Mouse (Mus musculus) erythroblast, embryonic 14.5 days (primary cell): ENCODE results near the gene Igf2bp2.

ENCODE experiments used
- GATA1 ChIP-seq: IDR thresholded peaks from 2 replicates; pipeline ENCODE4 v1.6.1; 2012; ENCODE audit warnings: low read length, inconsistent platforms, mixed read lengths
- TAL1 ChIP-seq: IDR thresholded peaks from 3 replicates; pipeline ENCODE4 v1.6.1; 2012; ENCODE audit warnings: low read length, inconsistent platforms, mixed read lengths

DNA sequence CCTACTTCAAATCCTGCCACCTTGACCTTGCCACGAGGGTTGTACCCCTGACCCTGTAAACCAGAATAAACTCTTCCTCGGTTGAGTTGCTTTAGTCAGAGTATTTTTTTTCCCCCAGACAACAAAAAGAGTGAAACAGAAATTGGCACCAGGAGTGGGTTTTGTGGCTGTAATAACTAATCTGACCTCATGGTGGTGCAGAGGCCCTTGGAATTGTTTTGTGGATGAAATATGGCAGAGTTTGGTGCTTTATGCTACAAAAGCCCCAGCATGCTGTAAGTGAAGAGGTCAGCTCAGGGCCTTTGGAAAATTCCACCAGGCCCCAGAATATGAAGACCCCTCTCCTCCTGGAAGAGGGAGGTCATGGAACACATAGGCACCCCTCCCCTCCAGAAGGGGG, 63.0 kb downstream of the Igf2bp2 start:
- no peak for TF ChIP-seq GATA1
- no peak for TF ChIP-seq TAL1
